Mouse (Mus musculus): ENCODE data around the gene Thbs2. TPM values are rescaled to one million over a fixed set of nuclear protein-coding genes. Genes with fewer than 3 reads are reported as not detected.

The Thbs2 gene
- polyA plus RNA-seq (2017; shearing (Covaris generic)), result under 1 TPM in 1 of 3 experiments, not detected in 2; 0.06 TPM

DNA sequence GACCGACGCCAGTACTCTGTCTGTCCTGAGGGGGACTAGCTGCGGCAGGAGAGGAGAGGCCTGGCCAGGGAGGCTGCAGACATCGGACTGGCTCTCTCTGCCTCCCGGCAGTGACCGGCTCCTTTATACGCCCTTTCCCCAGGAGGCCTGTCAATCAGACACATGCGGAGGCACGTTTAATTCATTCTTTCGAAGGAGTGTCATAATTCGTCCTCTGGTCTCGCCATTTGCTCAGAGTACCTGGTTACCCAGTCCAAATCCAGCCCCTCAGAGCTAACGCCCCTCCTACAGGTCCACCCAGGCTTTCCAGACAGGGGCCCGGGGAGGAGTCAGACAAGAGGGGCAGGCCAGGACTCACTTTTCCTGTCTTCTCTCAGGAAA lies at the start of gene Thbs2:
Gene Thbs2, minus strand, starts transcription at position 242 of the 381 bp plus-strand sequence.
- ATAC-seq, result no peak

DNA sequence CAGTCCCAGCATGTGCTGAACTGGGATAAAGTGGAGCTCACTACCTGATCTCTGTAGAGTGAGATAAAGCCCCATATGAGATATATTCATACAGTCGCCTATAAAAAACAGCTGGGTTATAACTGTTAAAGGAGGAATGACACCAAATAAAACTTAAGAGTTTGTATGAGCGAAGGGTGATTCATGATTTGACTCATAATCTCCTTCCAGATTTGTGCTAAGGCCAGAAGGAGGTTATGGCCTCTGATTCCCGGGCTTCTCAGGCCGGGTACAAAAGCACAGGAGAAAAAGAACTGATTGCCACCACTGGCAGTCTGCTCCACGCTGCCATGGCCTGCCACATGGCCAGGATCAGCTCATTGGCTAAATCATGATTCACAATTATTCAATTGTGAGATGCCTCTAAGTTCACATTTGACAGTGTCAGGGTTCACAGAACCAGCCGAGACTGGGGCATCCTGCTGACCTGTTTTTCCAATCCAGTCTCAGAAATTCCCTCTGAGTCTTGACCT lies 41.5 kb upstream of the Thbs2 start:
- no peak for ATAC-seq

DNA sequence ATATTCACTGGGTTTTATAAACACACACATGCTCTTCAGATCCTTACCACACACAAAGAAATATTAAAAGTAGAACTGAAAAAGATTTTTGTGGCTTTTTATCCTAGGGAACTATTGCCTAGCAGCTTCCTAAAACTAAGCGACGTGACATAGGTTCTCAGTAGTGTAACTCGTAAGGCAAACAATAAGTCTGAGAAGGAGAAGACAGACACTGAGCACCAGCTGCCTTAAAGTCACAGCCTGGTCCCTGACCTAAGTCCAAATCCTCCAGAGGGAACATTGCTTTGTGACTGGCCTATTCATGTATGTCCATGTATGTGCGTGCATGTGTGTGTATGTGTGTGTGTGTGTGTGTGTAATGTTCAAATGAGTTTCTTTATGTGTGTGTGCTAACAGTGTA lies 40.3 kb upstream of the Thbs2 start:
- ATAC-seq, result no peak

GRCm38 (mm10) chr17:14733941-14734340 lies 39.9 kb upstream of the Thbs2 start:
- ATAC-seq, result no peak

DNA sequence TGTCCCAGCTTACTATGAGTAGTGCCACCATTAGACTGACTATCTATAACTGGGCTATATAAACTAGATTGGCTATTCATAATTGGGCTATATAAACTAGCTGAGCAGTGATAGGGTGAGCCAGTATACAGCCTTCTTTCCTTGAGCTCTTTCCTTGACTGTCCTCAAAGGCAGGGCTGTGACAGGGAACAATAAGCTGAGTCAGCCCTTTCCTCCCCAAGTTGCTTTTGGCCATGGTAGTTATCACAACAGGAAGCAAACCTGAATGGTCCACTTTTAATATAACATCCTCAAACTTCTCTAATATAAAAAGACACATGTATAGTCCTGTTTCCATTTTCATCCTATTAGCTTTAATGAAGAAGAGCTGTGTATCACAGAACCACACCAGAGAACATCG lies 39.0 kb upstream of the Thbs2 start:
- ATAC-seq, result no peak

- no peak for ATAC-seq
Observed at GRCm38 (mm10) chr17:14730629-14731028, 36.6 kb upstream of the Thbs2 start.

DNA sequence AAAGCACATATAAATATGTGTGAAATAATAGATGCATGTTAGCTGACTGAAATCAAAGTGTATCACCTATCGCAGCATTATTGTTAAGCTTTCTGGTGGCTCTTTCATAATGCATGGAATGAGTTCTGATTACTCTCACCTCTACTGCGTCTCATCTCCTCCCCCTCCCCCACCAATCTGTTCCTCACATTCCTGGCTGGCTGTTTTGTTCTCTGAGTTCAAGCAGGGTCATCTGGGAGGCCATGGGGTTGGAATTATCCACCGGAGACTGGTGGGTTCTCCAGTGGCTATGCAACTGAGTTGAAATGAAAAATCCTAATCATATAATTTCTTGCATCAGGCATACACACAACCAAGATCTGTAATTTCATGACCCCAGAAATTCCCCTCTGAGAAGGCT lies 33.4 kb upstream of the Thbs2 start:
- no peak for ATAC-seq

GRCm38 (mm10) chr17:14724786-14725185 lies 30.8 kb upstream of the Thbs2 start:
- no peak for ATAC-seq

GRCm38 (mm10) chr17:14721325-14721724 lies 27.3 kb upstream of the Thbs2 start:
- no peak for ATAC-seq

GRCm38 (mm10) chr17:14720912-14721311 lies 26.9 kb upstream of the Thbs2 start:
- no peak for ATAC-seq

GRCm38 (mm10) chr17:14720227-14720626 lies 26.2 kb upstream of the Thbs2 start:
- ATAC-seq, result no peak

DNA sequence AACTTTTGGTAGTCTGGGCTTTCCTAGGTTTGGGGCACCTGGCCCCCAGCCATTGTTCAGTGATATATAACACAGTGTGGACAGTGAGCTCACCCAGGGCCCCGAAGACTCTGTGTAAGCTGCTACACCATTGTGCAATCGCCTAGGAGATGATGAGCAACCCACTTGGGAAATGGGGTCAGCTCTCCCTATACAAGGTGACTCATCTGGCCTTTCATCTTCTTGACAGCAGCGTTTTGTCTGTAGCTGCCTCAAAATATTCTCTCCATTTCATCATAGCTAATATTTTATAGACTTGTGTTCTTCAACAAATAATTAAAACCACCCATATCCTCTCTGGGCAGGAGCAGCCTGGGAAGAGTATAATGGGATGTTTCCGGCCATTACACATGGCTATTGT lies 24.8 kb upstream of the Thbs2 start:
- no peak for ATAC-seq

GRCm38 (mm10) chr17:14714782-14715181 lies 20.7 kb upstream of the Thbs2 start:
- no peak for ATAC-seq

DNA sequence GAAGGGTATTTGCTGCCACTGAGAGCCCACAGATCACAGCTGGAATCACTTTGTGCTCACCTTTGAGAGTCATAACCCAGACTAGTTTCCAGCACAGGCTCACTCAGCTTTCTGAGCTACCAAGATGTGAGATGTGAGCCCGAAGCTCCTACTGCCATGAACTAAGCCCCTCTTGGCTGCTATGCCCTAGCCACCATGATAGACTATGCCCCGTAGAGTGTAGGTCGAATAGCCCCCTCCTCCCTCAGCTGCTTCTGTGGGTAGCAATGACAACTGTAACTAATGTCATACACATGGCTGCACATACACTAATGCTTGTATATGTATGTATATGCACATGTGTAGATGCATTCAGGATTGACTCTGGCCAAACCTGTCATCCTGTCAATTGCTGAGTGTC lies 20.3 kb upstream of the Thbs2 start:
- no peak for ATAC-seq

DNA sequence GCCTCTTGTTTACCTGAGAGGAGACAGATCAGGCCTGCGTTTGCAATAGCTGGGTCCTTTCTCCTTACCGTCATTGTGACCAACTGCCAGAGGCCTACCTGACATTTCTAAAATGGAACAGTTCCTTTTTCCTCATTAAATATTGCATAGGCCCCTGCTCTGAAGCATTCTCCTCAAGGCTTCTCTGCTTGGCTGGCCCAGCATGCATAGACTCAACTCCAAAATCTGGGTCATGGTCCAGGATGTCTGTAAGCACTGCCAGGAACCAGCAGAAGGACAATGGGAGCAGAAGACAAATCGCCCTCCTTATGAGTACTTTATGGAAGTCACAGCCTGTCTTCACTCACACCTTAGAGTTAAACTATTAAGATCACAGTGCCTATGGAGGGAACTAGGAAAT lies 17.7 kb upstream of the Thbs2 start:
- ATAC-seq, result no peak

DNA sequence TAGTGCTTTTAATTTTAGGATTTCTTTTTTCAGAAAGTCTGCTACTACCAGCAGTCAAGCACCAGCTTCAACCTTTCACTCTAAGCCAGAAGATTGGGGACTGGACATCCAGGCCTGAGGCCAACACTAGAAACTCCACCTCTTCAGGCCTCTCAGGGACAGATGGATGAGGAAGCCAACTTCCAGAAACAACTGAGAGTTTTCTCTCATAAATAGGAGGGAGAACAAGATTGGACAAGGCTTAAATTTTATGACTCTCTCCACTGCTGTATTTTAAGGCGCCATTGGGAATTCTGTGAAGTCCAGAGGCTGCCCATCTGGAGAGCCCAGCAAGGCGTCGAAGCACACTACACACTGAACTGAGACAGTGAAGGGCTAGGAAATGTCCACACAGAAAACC lies 17.0 kb upstream of the Thbs2 start:
- ATAC-seq, result no peak

- no peak for ATAC-seq
Observed at GRCm38 (mm10) chr17:14706066-14706465, 12.0 kb upstream of the Thbs2 start.

DNA sequence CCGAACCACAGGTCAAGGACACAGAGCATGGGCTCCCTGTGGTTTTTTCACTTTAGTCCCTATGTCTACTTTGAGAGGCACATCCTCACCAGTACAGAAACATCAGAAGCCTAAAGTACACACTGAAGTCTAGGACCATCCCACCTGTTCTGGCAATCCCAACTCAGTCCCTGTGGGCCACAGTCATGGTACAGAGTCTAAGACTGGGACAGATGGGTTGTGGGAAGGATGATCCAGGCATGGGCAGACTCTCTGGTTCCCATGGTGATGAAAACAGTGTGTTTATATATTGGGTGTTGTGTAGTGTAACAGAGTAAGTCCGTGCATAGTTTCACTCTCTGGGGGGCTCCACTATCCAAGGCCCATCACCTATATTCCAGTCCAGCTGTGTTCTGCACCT lies 11.4 kb upstream of the Thbs2 start:
- no peak for ATAC-seq

DNA sequence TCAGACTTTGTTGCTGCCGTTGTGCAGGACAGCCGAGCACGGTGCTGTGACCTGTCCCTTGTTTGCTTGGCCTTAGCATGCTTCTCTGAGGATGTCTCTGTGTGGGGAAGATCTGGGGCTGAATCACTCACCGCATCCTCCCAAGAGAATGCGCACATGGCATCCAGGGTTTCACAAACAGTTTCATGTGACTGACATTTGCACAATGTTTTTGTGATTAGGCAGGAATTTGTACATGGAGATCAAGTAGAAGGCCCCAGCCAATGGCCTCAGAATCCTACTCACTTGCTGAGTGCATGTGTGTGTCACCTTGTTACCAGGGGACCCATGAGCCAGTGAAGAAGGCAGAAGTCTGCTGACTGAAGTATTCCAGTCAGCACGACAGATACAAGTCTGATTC lies 9.7 kb upstream of the Thbs2 start:
- no peak for ATAC-seq

- no peak for ATAC-seq
Observed at GRCm38 (mm10) chr17:14703268-14703667, 9.2 kb upstream of the Thbs2 start.

DNA sequence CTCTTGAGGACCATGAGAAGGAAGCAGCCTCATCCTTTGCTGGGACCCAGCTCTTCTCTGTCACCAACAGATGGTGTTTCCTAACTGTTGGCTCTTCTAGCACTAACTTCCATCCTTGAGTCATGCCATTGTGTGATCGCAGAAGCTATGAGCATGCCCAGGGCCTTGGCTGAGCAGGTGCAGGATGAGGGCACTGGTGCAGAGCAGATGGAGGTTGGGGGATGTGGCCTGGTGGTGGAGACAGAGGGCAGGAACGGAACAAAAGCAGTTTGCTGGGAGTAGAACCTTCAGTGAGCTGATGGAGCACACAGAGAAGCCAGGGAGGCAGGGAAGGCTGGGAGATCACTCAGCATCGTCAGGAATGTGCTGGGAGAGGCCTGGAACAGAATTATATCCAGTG lies 8.7 kb upstream of the Thbs2 start:
- no peak for ATAC-seq

- no peak for ATAC-seq
Observed at GRCm38 (mm10) chr17:14701891-14702290, 7.9 kb upstream of the Thbs2 start.

DNA sequence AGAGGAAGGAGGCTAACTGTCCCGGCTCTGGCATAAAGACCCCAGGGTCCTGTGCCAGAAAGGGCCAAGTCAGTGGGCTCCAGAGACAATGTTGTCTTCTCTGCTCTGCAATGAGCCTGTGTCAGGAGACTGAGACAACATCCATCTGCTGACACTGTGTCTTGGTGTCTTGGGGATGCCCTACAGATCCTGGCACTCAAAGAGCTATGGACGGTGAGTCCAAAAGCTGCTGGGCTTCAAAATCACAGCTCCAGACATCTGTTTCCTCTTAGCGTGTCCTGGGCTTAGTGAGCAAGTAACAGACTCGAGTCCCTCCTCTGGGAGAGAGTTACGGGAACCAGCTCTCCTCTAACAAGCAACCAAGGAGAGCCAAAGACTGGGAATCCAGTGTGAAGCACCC lies 6.2 kb upstream of the Thbs2 start:
- ATAC-seq, result no peak

- no peak for ATAC-seq
Observed at GRCm38 (mm10) chr17:14698188-14698587, 4.2 kb upstream of the Thbs2 start.

DNA sequence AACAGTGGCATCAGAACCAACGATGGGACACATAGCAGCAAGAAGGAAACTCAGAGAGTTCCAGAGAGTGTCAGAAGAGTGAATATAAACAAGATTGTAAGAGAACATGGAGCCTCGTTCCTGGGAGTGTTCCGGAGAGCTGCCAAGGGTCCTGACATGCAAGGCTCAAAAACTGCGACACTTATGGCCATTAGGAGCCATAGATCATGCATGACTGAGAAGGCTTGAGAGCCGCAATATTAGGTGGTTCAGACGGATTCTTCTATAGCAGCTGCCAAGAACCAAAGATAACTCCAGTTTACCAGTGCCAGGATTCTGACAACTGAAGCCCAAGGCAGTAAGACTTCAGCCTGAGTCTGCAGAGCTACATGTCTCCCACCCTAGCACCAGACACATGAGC lies 3.1 kb upstream of the Thbs2 start:
- ATAC-seq, result no peak
